Mouse (Mus musculus) left cerebral cortex, postnatal 10 days (tissue): ENCODE data around the gene Sde2. TPM values are rescaled to one million over a fixed set of nuclear protein-coding genes. Genes with fewer than 3 reads are reported as not detected.
"Not testable (repeated sequence)": the region's sequence is repeated elsewhere in the genome, so short reads cannot be mapped to it uniquely, and the experiment has no call there.

Source experiments
- DNase-seq, 2 experiments: peaks; one replicate each; pipeline ENCODE4 v3.0.0; 2021 to 2022; ENCODE audit warnings: low spot score in 2 of 2, mixed read lengths in 1 of 2; ENCODE audit errors: extremely low spot score in 1 of 2
- intact Hi-C: fragments of 180-260 bp; cut with DNase I; formaldehyde crosslinking; loops from one replicate; pipeline ENCODE4 v1.15.1; 2025
- total RNA-seq, 2 experiments: library from RNA; stranded (reverse); gene quantifications; 2 replicates each; pipeline ENCODE4 v1.2.3; 2021

Gene Sde2
- total RNA-seq, 2 experiments from 2014 or later, result 20.1 to 21.1 TPM

GRCm38 (mm10) chr1:180829775-180830174 is 21.2 kb upstream of the Sde2 start:
- intact Hi-C loops, result no loop called here

GRCm38 (mm10) chr1:180830175-180830574 is 20.8 kb upstream of the Sde2 start:
- intact Hi-C loops, result no loop called here
- no peak for DNase-seq

More at GRCm38 (mm10) chr1:180829775-180830174, 21.2 kb upstream of the Sde2 start:
- DNase-seq, result no peak

GRCm38 (mm10) chr1:180830588-180831346 is 20.2 kb upstream of the Sde2 start:
- intact Hi-C loops, result no loop called here
- no peak for DNase-seq

- intact Hi-C loops, result no loop called here
- no peak for DNase-seq
Measured at GRCm38 (mm10) chr1:180835273-180836015, 15.5 kb upstream of the Sde2 start.

- DNase-seq, intact Hi-C loops: not testable (repeated sequence)
Measured at GRCm38 (mm10) chr1:180836467-180836866, 14.5 kb upstream of the Sde2 start.

- intact Hi-C loops, result no loop called here
- DNase-seq, result no peak
Measured at GRCm38 (mm10) chr1:180837186-180837585, 13.7 kb upstream of the Sde2 start.

- intact Hi-C loops, result no loop called here
- no peak for DNase-seq
Measured at GRCm38 (mm10) chr1:180838014-180838413, 12.9 kb upstream of the Sde2 start.

GRCm38 (mm10) chr1:180839201-180839910 is 11.6 kb upstream of the Sde2 start:
- intact Hi-C loops, result no loop called here
- no peak for DNase-seq

GRCm38 (mm10) chr1:180841561-180842300 is 9.2 kb upstream of the Sde2 start:
- intact Hi-C loops, result no loop called here

GRCm38 (mm10) chr1:180848114-180848510 is 2.8 kb upstream of the Sde2 start:
- intact Hi-C loops, result no loop called here
- DNase-seq, result peak; percentile 71 to 81

More at GRCm38 (mm10) chr1:180841561-180842300, 9.2 kb upstream of the Sde2 start:
- DNase-seq, result no peak

GRCm38 (mm10) chr1:180848511-180849241 is 2.3 kb upstream of the Sde2 start:
- peak; percentile 46 to 68 for DNase-seq
- intact Hi-C loops, result no loop called here

GRCm38 (mm10) chr1:180849701-180850301 is 1.1 kb upstream of the Sde2 start:
- intact Hi-C loops, result loop anchor here (2.0 kb wide), 1 partner anchor 37 kb away; the partner anchor contains the start of gene H3f3a
- peak in 1 of 2 experiments; percentile 18 for DNase-seq

GRCm38 (mm10) chr1:180858763-180859162 is 7.8 kb downstream of the Sde2 start:
- intact Hi-C loops, result no loop called here
- no peak for DNase-seq

GRCm38 (mm10) chr1:180860030-180860429 is 9.1 kb downstream of the Sde2 start:
- DNase-seq, result no peak
- intact Hi-C loops, result loop anchor here (10.0 kb wide), 1 partner anchor 275 kb away; no protein-coding TSS in a partner anchor

- peak in 1 of 2 experiments; percentile 14 for DNase-seq
- intact Hi-C loops, result loop anchor here (10.0 kb wide), 1 partner anchor 271 kb away; no protein-coding TSS in a partner anchor
Measured at GRCm38 (mm10) chr1:180863606-180864005, 12.7 kb downstream of the Sde2 start.

GRCm38 (mm10) chr1:180866001-180866400 is 15.1 kb downstream of the Sde2 start:
- no peak for DNase-seq
- intact Hi-C loops, result loop anchor here (10.0 kb wide), 1 partner anchor 269 kb away; no protein-coding TSS in a partner anchor

GRCm38 (mm10) chr1:180870122-180870650 is 19.3 kb downstream of the Sde2 start:
- no peak for DNase-seq
- intact Hi-C loops, result no loop called here
